Mouse (Mus musculus): ENCODE measurements around the gene Phldb2. TPM values are rescaled to one million over a fixed set of nuclear protein-coding genes. Genes with fewer than 3 reads are reported as not detected.

The Phldb2 gene
- polyA plus RNA-seq, 1 experiment: 1.6 TPM

DNA sequence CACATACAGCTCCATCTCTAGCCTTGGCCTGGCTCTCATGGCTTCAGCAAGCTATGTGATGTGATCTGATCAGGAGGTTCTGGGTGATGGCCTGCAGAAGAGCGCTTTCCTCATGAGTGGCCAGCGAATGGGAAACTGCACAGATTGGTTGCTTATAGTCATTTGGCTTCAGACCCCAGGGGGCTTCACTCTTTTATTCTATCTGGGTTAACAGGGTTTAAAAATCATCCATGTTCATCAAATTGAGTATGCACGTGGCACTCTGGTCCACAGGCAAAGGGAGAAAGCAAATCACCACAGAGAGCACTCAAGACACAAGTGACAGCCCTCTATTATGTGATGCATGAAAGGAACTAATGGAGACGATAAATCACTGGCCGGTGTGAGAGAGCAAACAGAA is 240.1 kb downstream of the Phldb2 start:
- no peak for DNase-seq (ENCODE audit: low read depth, low spot score)
- 86% methylated on average over 5 of the region's 5 CpGs for WGBS

DNA sequence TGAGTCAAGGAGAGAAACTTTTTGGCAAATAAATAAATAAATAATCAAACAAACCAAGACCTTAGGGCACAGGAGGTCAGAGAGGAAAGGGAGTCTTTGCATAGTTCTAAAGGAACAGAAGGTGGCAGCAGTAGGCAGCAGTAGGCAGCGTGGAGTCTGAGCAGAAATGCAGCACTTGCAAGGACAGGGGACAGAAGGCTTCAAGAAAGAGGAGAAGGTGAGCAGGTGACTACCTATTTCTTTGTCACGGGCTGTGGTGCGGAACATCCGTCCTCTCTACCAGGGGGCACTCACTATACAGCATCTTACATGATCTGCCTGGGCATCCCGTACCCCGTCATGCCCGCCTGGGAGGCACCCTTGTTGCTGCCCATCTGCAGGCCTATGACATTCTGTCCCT is 242.1 kb downstream of the Phldb2 start:
- 70% methylated on average over 7 of the region's 7 CpGs for WGBS

DNA sequence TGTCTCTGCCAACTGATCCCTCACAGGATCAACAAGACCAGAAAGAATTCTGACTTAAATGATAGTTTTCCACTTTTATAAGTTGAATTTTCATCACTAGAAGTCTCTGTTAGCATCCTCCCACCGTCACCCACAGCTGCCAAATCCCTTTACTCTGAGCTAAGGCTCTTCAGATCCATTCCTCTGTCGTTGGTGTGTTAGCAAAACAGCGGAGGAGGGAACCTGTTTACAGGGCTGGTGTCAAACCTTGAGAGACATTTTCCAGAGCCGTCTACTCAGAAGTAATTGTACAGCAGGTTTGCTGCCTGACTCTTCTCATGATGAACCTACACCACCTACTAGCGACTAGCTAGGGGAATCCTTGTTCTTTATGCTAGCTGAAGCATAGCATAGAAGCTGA is 254.1 kb downstream of the Phldb2 start:
- no peak for DNase-seq (ENCODE audit: low read depth, low spot score)
- 56% methylated on average over 5 of the region's 5 CpGs for WGBS

More for the DNA sequence above, 242.1 kb downstream of the Phldb2 start:
- no peak for DNase-seq (ENCODE audit: low read depth, low spot score)

DNA sequence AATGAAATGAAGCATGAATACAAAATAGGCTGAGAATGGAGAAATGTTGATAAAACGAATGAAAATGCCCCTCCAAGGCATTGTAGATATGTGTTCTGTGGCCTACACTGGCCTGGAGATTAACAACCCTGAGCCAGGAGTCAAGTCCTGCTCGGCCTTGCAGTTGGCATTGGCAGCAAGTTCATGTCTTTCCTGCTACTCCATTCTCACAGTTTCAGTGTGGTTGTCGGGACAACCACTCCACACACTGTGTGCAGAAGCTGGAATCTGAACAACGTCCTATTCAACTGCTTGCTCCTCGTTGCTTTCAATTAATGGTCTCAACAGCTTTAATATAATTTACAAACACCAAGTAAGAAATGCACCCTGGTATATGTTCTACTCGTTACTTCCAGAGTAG is 255.4 kb downstream of the Phldb2 start:
- DNase-seq (ENCODE audit: low read depth, low spot score): no peak
- WGBS: 76% methylated on average over 6 of the region's 6 CpGs

Other genes starting within 250 kb of the Phldb2 start
- 0.93 and 1.3 TPM in 2 replicates for gene Tagln3, start 229.0 kb downstream of the Phldb2 start, polyA plus RNA-seq (2012; rRNA removed)
- gene Abhd10, start 210.6 kb downstream of the Phldb2 start, polyA plus RNA-seq (2012; rRNA removed): 5.4 and 6.0 TPM in 2 replicates
- gene Plcxd2, start 56.6 kb upstream of the Phldb2 start, polyA plus RNA-seq (2012; rRNA removed): 3.2 and 3.6 TPM in 2 replicates
- 1.4 and 2.2 TPM in 2 replicates for gene Cd96, start 166.7 kb upstream of the Phldb2 start, polyA plus RNA-seq (2012; rRNA removed)
- 33.5 and 48.4 TPM in 2 replicates for gene Gm4737, start 201.5 kb upstream of the Phldb2 start, polyA plus RNA-seq (2012; rRNA removed)

All from large intestine, adult 2 months (tissue).